Mouse (Mus musculus): Measurements from ENCODE around the gene Cttnbp2nl.

Cttnbp2nl gene

DNA sequence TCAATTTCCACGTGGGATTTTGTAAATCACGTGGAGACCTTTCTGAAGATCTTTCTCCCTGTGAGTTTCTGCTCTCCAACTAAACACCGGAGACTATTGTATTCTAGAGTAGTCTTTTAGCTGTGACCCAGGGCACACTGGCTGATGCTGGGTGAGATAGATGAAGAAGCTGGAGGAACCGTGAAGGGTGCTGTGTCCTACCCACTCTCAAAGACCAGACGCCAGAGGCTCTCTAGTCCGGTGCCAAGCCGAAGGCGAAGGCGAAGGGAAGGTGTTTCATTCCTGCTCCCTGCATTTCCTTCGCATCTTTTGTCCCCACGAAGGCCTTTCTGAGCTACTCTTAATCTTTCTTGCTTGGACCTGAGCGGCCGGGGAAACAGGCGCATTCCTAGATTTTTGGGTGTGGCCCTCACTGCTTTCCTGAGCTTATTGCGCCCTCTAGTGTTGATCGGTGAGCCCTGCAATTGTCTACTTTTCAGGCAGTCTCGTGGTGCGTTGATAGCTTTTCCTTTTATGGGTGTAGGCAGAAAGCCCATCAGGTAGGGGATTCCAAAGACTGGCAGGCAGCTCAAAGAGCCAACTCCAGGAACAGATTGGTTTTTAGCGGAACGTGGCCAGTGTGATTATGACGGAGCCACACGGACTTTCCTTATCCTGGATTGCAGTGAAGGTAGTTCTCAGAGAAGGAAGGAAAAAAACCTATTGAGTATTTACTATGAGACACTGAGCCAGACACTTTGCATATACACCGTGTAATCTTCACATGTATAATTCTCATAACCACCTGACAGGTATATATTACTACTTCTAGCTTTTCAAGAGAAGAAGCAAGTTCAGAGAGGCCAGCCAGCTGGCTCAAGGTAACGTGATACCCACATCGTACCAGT lies 5.9 kb upstream of the Cttnbp2nl start:
- DNase-seq (ENCODE audit: low spot score in 2 of 2), result peak; percentile 32 to 64

DNA sequence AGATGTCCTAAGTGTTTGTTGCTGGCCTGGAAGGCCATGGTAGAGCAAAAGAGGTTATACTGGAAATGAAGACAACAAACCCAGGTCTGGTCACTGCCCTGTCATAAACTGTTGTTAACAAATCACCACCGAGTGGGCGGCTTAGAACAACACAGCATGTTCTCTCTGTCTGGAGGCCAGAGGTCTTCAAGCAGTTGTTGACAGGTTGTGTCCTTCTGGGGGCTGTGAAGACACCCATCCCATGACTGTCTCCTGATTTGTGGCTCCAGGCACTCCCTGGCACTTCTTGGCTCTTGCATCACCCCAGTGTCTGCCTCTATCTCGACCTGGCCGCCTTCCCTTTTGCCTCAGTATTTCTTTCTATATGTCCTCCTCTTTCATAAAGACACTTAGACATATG lies 2.7 kb upstream of the Cttnbp2nl start:
- DNase-seq (ENCODE audit: low spot score in 2 of 2), result no peak

DNA sequence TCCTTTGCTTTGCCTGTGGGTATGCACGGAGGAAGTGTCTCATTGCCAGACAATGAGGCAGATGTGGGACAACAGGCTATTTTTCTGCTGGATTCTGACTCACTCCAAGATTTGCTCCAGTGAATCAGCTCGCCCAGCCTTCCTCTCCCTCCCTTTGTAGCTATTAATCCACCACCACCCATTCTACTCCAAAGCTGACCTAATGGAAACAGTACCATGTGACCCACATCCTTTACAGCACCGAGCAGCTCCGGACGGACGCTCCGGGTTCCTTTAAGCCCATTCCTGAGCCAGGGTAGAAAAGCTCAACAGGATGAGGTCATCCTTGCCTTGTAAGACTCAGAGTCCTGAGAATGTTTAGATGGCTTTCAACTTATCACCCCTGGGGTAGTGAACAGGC lies 2.0 kb upstream of the Cttnbp2nl start:
- no peak for DNase-seq (ENCODE audit: low spot score in 2 of 2)

GRCm38 (mm10) chr3:105053698-105054001 lies 704 bp upstream of the Cttnbp2nl start:
- DNase-seq (ENCODE audit: low spot score in 2 of 2), result no peak

DNA sequence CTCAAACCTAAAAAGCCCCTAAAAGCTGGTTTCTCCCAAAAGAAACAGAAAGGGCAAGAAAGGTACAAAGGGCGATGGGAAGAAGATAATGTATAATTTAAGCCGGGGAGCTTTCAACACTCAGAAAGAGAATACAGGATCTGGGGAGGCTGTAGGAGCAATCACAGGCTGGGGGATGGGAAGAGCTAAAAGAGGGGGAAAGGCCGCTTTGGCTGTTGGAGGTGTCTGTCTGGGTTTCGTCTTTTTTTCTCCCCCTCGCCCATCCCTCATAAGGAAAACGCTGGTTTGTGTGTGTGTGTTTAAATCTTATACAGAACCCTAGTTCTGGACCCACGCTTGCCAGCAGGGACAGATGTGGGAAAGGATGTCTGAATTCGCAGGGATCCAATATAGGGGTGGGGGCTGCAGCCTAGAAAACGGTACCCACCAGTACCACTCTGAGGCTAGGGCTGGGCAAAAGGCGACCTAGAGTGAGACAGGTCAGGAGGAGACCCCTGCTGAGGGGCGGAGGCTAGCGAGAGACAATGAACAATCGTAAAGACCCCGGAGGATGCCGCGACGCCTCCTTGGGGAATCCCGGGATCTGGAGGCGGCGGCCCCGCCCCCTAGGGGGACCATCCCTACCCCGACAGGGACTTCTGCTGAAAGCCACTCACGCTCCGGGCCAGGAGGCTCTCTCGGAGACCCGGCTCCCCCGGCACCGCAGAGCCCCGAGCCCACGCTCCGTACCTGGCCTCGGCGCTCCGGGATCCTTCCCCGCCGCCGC lies 592 bp downstream of the Cttnbp2nl start:
- no peak for DNase-seq (ENCODE audit: low spot score in 2 of 2)

DNA sequence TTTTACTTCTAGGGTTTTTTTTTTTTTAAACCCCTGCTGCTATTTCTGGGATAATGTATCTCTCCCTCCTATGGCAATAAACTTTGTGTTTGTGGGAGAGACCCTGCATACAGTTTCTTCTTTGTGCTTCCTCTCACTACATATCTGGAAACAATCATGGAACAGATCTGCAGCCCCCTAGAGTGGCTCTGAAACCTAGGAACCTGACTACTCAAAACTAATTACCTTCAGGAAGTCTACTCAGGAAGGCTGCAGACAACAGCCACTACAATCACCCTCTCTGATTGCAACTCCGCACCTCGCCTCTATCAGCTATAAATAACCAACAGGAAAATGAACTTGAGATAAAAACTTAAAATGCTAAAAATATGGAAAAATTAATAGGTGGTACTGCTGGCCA lies 1.8 kb downstream of the Cttnbp2nl start:
- DNase-seq (ENCODE audit: low spot score in 2 of 2), result no peak

DNA sequence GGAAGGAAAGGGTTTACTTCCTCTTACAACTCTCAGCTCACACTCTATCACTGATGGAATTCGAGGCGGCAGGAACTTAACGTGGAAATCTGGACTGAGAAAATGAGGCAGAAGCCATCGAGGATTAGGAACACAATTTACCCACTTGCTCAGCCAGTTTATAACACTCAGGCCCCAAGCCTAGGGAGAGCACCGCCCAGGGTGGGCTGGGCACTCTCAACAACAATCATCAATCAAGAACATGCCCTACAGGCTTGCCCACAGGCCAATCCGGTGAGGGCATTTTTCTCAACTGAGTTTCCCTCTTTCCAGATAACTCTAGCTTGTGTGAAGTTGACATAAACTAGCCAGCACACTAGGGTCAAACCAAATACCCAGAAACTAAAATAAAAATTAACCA lies 3.1 kb downstream of the Cttnbp2nl start:
- DNase-seq (ENCODE audit: low spot score in 2 of 2), result no peak

DNA sequence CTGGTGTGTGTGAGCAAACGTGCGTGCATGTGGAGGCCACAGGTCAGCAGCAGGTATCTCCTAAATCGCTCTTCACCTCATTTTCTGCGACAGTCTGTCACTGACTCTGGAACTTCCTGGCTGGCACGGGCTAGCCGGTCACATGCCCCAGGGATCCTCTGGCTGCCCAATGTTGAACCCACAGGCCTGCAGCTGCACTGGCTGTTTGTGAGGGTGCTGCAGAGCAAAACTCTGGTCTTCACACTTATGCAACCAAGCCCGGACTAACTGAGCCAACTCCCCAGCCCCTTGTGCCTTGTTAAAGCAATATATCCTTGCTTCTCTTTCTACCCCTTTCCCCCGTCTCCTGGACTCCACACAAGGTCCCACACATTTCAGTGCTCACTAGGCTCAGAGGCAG lies 5.3 kb downstream of the Cttnbp2nl start:
- DNase-seq (ENCODE audit: low spot score in 2 of 2), result no peak

GRCm38 (mm10) chr3:105046870-105047269 lies 6.1 kb downstream of the Cttnbp2nl start:
- DNase-seq (ENCODE audit: low spot score in 2 of 2), result no peak

GRCm38 (mm10) chr3:105043746-105044145 lies 9.2 kb downstream of the Cttnbp2nl start:
- DNase-seq (ENCODE audit: low spot score in 2 of 2), result no peak

DNA sequence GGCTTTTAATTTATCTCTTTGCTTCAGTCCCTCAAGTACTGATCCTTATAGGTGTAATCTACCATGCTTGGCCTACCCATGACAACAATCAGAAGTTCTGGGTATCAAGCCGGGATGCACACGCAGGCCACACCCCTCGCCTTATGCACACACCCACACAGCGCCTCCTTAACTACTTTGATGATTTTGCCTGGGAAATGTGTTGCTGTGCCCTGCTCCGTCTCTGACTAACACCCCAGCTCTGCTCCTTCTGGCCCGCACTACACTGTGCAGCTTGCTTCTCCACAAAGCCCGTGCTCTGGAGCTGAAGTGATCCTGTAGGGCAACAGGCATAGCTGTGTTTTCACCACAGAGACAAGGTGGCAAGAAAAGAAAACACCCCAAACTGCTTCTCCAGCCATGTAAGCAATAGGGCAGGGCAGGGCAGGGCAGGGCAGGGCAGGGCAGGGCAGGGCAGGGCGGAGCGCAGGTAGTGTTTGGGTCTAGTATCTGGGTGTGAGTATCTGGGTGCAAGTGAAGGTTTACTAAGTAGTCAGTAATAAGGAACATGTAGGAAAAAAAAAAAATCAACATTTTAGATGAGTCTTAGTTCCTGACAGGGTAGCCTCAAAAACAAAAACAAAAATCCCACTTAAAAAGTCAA lies 11.8 kb downstream of the Cttnbp2nl start:
- DNase-seq (ENCODE audit: low spot score in 2 of 2), result no peak

GRCm38 (mm10) chr3:105040002-105040401 lies 12.9 kb downstream of the Cttnbp2nl start:
- DNase-seq (ENCODE audit: low spot score in 2 of 2), result no peak

- DNase-seq (ENCODE audit: low spot score in 2 of 2), result no peak
Measured at GRCm38 (mm10) chr3:105037240-105037770, 15.6 kb downstream of the Cttnbp2nl start.

DNA sequence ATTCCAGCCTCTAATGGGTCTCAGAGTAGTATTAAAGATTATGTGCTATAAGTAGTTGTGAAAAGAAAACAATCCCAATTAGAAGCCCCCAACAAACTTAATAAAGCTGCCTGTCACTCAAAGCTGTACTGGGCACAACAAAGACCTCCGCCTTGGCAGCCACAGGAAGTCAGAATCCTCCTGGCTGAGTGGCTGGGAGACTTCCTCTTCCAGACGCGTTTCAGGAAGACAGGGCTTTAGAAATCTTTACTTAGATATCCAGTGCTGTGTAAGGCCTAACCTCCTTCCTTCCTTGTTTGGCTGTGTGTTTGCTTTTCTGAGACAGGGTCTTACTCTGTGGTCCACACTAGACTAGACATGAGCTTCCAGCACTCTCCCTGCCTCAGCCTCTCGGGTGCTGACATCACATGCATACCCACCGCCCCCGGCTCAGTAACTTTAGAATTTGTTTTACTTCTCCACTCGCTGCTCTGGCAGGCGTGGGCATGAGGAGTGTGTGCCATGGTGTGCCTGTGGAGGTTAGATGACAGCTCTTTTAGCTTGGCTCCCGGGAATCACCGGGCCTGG lies 16.6 kb downstream of the Cttnbp2nl start:
- no peak for DNase-seq (ENCODE audit: low spot score in 2 of 2)

GRCm38 (mm10) chr3:105023371-105024005 lies 29.5 kb downstream of the Cttnbp2nl start:
- DNase-seq (ENCODE audit: low spot score in 2 of 2), result no peak

DNA sequence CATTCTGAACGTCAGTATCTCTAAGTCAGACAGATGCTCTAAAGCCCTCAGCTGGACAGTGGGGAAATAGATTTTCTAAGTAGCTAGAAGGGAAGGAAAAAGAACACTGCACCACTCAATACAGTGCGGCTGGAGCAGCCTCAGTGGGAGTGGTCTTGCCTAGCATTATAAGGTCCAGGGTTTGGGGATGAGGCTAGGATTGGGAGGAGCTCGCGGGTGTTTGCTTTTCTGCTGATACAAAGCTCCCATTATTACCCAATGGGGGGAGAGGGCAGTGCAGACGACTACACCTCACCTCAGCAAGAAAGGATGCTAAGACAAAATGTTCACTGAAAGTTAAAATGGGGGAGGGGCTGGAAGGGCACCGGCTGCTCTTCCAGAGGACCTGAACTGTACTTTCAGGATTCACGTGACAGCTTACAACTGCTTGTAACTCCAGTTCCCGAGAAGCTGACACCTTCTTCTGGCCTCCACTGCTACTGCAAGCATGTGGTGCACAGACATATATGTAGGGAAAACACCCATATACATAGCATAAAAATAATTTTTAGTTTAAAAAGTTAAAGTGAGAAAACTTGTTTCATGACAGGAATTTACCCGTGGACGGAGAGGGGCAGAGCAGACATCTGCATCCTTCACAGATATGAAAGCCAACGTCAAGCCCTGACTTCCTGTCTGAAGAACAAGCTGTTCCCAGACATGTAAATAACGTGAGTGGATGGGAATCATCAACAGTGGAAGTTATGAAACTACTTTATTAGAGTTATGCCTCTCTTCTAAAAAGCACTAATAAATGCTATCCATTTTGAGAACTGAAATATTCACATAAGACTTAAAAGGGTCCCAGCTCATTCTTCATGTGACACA lies 32.9 kb downstream of the Cttnbp2nl start:
- DNase-seq (ENCODE audit: low spot score in 2 of 2), result no peak

DNA sequence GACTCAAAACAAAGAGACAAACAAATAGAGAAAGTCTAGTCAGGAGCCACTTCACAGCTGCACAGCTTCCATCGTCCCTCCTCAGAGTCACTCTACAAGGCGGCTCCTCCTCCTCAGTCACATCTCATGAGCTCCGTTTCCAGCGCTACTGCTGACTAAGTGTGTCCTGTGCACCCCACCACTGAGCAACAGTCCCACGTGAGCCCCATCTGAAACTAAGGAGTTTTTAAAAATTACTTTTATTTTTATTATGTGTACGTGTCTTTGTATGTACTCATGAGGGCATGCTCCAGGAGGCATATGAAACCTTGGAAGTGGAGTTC lies 34.2 kb downstream of the Cttnbp2nl start:
- no peak for DNase-seq (ENCODE audit: low spot score in 2 of 2)

DNA sequence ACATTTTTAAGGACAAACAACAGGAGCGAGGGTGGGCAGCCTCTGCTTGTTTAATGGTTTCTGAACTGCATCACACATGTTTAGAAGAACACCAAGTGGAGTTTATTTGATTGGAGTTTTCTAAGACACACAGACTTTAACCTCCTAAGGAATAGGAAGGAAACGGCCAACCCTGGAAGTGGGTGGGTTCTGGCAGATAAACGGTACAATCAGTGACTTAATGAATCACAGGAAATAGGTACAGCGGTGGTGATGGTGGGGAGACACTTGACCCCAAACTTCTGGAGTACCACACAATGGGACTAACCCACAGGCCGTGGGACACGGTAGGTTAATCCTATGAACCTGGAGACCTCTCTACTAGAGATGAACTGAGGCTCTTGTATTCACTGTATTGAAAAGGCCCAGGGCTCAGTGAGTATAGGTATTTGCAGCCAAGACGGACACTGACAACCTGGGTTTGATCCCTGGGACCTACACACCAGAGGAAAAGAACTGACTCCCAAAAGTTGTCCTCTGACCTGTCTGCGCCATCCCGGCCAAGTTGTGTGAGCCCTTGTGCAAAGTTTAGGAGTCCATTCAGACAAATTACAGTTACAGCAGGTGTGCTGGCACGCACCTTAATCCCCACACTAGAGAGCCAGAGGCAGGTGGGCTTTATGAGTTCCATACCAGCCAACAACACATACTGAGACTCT lies 34.7 kb downstream of the Cttnbp2nl start:
- no peak for DNase-seq (ENCODE audit: low spot score in 2 of 2)

GRCm38 (mm10) chr3:105017314-105017713 lies 35.6 kb downstream of the Cttnbp2nl start:
- DNase-seq (ENCODE audit: low spot score in 2 of 2), result no peak

GRCm38 (mm10) chr3:105016204-105016603 lies 36.7 kb downstream of the Cttnbp2nl start:
- DNase-seq (ENCODE audit: low spot score in 2 of 2), result no peak

All from spleen, postnatal 10 days (tissue).